Mouse (Mus musculus): ENCODE data around the gene 7420426K07Rik. TPM values are rescaled to one million over a fixed set of nuclear protein-coding genes. Genes with fewer than 3 reads are reported as not detected.

7420426K07Rik gene
- total and polyA plus RNA-seq, 3 experiments: not detected

GRCm38 (mm10) chr9:98864571-98864970 lies 38.3 kb upstream of the 7420426K07Rik start, which contains the start of gene Prr23a3:
Prr23a3 (plus strand) TSS chr9:98864767.
- peaks cover 3% of the 10 kb centered on the region for H3K9me3 ChIP-seq (replicated peaks; ENCODE audit: low read length)
- H3K9ac ChIP-seq (ENCODE audit: insufficient read depth, low read depth): no peak within 1 kb of the TSS
- no peaks in the 10 kb centered on the region for H3K27me3 ChIP-seq (replicated peaks)
- H3K36me3 ChIP-seq (replicated peaks in 1 of 2; ENCODE audit: control insufficient read depth in 1 of 2, insufficient read depth in 1 of 2, low read length in 1 of 2): no peaks in the 10 kb centered on the region
- no peak within 1 kb of the TSS for H3K4me2 ChIP-seq (ENCODE audit: insufficient read depth, low read depth, poor library complexity, severe bottlenecking)
- in situ Hi-C loops (cut with MboI; ENCODE audit: low pct_ligation_motif_present, low pct_unique_long_range_greater_than_20kb, low sequenced_read_pairs) (no loop called here), dilution Hi-C loops (cut with MboI; ENCODE audit: extremely low pct_ligation_motif_present, extremely low pct_unique_long_range_greater_than_20kb, low sequenced_read_pairs) (no loop called here)
- TF ChIP-seq ZMIZ1 (IDR thresholded peaks at IDR 0.05; ENCODE audit: low read depth, low read length) (no peak), MEF2A (IDR thresholded peaks at IDR 0.05; ENCODE audit: borderline replicate concordance, low read depth, low read length) (no peak), MAZ (IDR thresholded peaks at IDR 0.05; ENCODE audit: low read depth, low read length) (no peak), NELFE (IDR thresholded peaks at IDR 0.05; ENCODE audit: low read depth, low read length) (no peak)
- H3K27ac ChIP-seq (ENCODE audit: insufficient read depth, low read depth): no peak within 1 kb of the TSS
- H3K4me1 ChIP-seq (ENCODE audit: control insufficient read depth in 1 of 2, insufficient read depth in 2 of 2): no peaks in the 10 kb centered on the region
- H3K4me3 ChIP-seq (replicated peaks in 1 of 3; ENCODE audit: low read depth in 2 of 3, low read length in 2 of 3, poor library complexity in 1 of 3): no peak within 1 kb of the TSS
- no peak for DNase-seq (ENCODE audit: extremely low read depth)
- H3K79me2 ChIP-seq (replicated peaks; ENCODE audit: control insufficient read depth, extremely low read depth, insufficient read depth, poor library complexity, severe bottlenecking): no peaks in the 10 kb centered on the region

- dilution Hi-C loops (cut with MboI; ENCODE audit: extremely low pct_ligation_motif_present, extremely low pct_unique_long_range_greater_than_20kb, low sequenced_read_pairs) (no loop called here), in situ Hi-C loops (cut with MboI; ENCODE audit: low pct_ligation_motif_present, low pct_unique_long_range_greater_than_20kb, low sequenced_read_pairs) (no loop called here)
- H3K79me2 ChIP-seq (replicated peaks; ENCODE audit: control insufficient read depth, extremely low read depth, insufficient read depth, poor library complexity, severe bottlenecking): no peaks in the 10 kb centered on the region
- H3K9me3 ChIP-seq (replicated peaks; ENCODE audit: low read length): peaks cover 10% of the 10 kb centered on the region
- no peak for DNase-seq (ENCODE audit: extremely low read depth)
- H3K27me3 ChIP-seq (replicated peaks): peaks cover 7% of the 10 kb centered on the region
- no peaks in the 10 kb centered on the region for H3K4me1 ChIP-seq (ENCODE audit: control insufficient read depth in 1 of 2, insufficient read depth in 2 of 2)
- no peak overlapping the region for H3K4me3 ChIP-seq (replicated peaks in 1 of 3; ENCODE audit: low read depth in 2 of 3, low read length in 2 of 3, poor library complexity in 1 of 3)
- no peak overlapping the region for H3K27ac ChIP-seq (ENCODE audit: insufficient read depth, low read depth)
- H3K36me3 ChIP-seq (replicated peaks in 1 of 2; ENCODE audit: control insufficient read depth in 1 of 2, insufficient read depth in 1 of 2, low read length in 1 of 2): no peaks in the 10 kb centered on the region
- H3K9ac ChIP-seq (ENCODE audit: insufficient read depth, low read depth): no peak overlapping the region
- peak; percentile 66; the same call in 1 of the 2 replicates for TF ChIP-seq MAFK (IDR thresholded peaks at IDR 0.05; ENCODE audit: insufficient replicate concordance, low read length)
- no peak for TF ChIP-seq KAT2A (IDR thresholded peaks at IDR 0.05; ENCODE audit: insufficient replicate concordance, low read length)
- TF ChIP-seq ETS1 (conservative IDR thresholded peaks at IDR 0.05; ENCODE audit: low read depth, low read length): no peak
- no peak overlapping the region for H3K4me2 ChIP-seq (ENCODE audit: insufficient read depth, low read depth, poor library complexity, severe bottlenecking)
Measured at GRCm38 (mm10) chr9:98901486-98901885, 1.4 kb upstream of the 7420426K07Rik start.

- Histone ChIP-seq H3K9ac (ENCODE audit: insufficient read depth, low read depth) (no peak overlapping the region), H3K79me2 (replicated peaks; ENCODE audit: control insufficient read depth, extremely low read depth, insufficient read depth, poor library complexity, severe bottlenecking) (no peaks in the 10 kb centered on the region), H3K36me3 (replicated peaks in 1 of 2; ENCODE audit: control insufficient read depth in 1 of 2, insufficient read depth in 1 of 2, low read length in 1 of 2) (no peaks in the 10 kb centered on the region), H3K9me3 (replicated peaks; ENCODE audit: low read length) (no peaks in the 10 kb centered on the region), H3K4me3 (replicated peaks in 1 of 3; ENCODE audit: low read depth in 2 of 3, low read length in 2 of 3, poor library complexity in 1 of 3) (no peak overlapping the region), H3K4me1 (ENCODE audit: control insufficient read depth in 1 of 2, insufficient read depth in 2 of 2) (peaks cover 14 to 43% of the 10 kb centered on the region in 2 experiments), H3K27ac (ENCODE audit: insufficient read depth, low read depth) (peak overlapping the region; percentile 56), H3K27me3 (replicated peaks) (no peaks in the 10 kb centered on the region), H3K4me2 (ENCODE audit: insufficient read depth, low read depth, poor library complexity, severe bottlenecking) (peak overlapping the region; percentile 68)
- dilution Hi-C loops (cut with MboI; ENCODE audit: extremely low pct_ligation_motif_present, extremely low pct_unique_long_range_greater_than_20kb, low sequenced_read_pairs): no loop called here
- peak; percentile 83 for DNase-seq (ENCODE audit: extremely low read depth)
- in situ Hi-C loops (cut with MboI; ENCODE audit: low pct_ligation_motif_present, low pct_unique_long_range_greater_than_20kb, low sequenced_read_pairs): no loop called here
- TF ChIP-seq MAX (IDR thresholded peaks at IDR 0.05; ENCODE audit: low read length) (no peak), ZNF384 (IDR thresholded peaks at IDR 0.05; ENCODE audit: low read depth, low read length) (no peak), CHD2 (IDR thresholded peaks at IDR 0.05; ENCODE audit: low read length) (0 out of 2 replicates have a peak, but pooled peaks have one; percentile 16), TBP (conservative IDR thresholded peaks at IDR 0.05; ENCODE audit: low read depth, low read length) (peak; percentile 92), SMC3 (IDR thresholded peaks at IDR 0.05; ENCODE audit: low read depth, low read length) (no peak), UBTF (IDR thresholded peaks at IDR 0.05; ENCODE audit: low read depth, low read length) (no peak), GABPA (IDR thresholded peaks at IDR 0.05; ENCODE audit: insufficient replicate concordance, low read depth, low read length) (no peak), PAX5 (IDR thresholded peaks at IDR 0.05; ENCODE audit: low read length) (no peak), CHD1 (IDR thresholded peaks at IDR 0.05; ENCODE audit: low read depth, low read length) (no peak), MAZ (IDR thresholded peaks at IDR 0.05; ENCODE audit: low read depth, low read length) (0 out of 2 replicates have a peak, but pooled peaks have one; percentile 62), CTCF (conservative IDR thresholded peaks at IDR 0.05 in 1 of 2, IDR thresholded peaks at IDR 0.05 in 1 of 2; ENCODE audit: low read depth in 2 of 2, low read length in 2 of 2) (no peak), ELF1 (IDR thresholded peaks at IDR 0.05; ENCODE audit: low read depth, low read length) (no peak), ZMIZ1 (IDR thresholded peaks at IDR 0.05; ENCODE audit: low read depth, low read length) (peak; percentile 98), MEF2A (IDR thresholded peaks at IDR 0.05; ENCODE audit: borderline replicate concordance, low read depth, low read length) (0 out of 2 replicates have a peak, but pooled peaks have one; percentile 32), NRF1 (IDR thresholded peaks at IDR 0.05; ENCODE audit: low read depth, low read length) (no peak), EP300 (IDR thresholded peaks at IDR 0.05; ENCODE audit: low read length) (peak; percentile 59; the same call in 1 of the 2 replicates), BHLHE40 (IDR thresholded peaks at IDR 0.05; ENCODE audit: low read depth, low read length) (no peak; the same call in 1 of the 2 replicates), ZKSCAN1 (IDR thresholded peaks at IDR 0.05; ENCODE audit: borderline replicate concordance, low read depth, low read length) (no peak), E2F4 (IDR thresholded peaks at IDR 0.05; ENCODE audit: insufficient replicate concordance, low read depth, low read length) (no peak)
Measured at GRCm38 (mm10) chr9:98920629-98921523, 18.0 kb downstream of the 7420426K07Rik start.

All from CH12.LX (cell line).